Mouse (Mus musculus) forebrain, embryonic 10.5 days (tissue): ENCODE measurements around the gene Gtsf1. TPM values are rescaled to one million over a fixed set of nuclear protein-coding genes. Genes with fewer than 3 reads are reported as not detected.

Source experiments
- DNase-seq: peaks from one replicate; pipeline ENCODE4 v3.0.0-alpha.2; 2017; ENCODE audit warnings: low spot score; ENCODE audit errors: extremely low spot score
- H3K27ac ChIP-seq: fragments of 300-500 bp; sonication (generic); 2 replicates; pipeline ENCODE4 v1.5.1; 2016; ENCODE audit warnings: mild to moderate bottlenecking
- H3K27me3 ChIP-seq: fragments of 300-500 bp; sonication (generic); 2 replicates; pipeline ENCODE4 v1.6.1; 2016; ENCODE audit warnings: mild to moderate bottlenecking; ENCODE audit not compliant: poor library complexity, severe bottlenecking
- H3K36me3 ChIP-seq: fragments of 300-500 bp; sonication (generic); replicated peaks from 2 replicates; pipeline ENCODE4 v1.6.1; 2016; ENCODE audit warnings: mild to moderate bottlenecking, moderate library complexity
- H3K4me1 ChIP-seq: fragments of 300-500 bp; sonication (generic); 2 replicates; pipeline ENCODE4 v1.6.1; 2016
- H3K4me3 ChIP-seq: fragments of 300-500 bp; sonication (generic); 2 replicates; pipeline ENCODE4 v1.5.1; 2016; ENCODE audit warnings: mild to moderate bottlenecking, moderate library complexity
- H3K9me3 ChIP-seq: fragments of 300-500 bp; sonication (generic); 2 replicates; pipeline ENCODE4 v1.6.1; 2016; ENCODE audit warnings: mild to moderate bottlenecking, moderate library complexity
- WGBS: fragments of 180-500 bp; shearing (Covaris S2); methylation state at CpG from one replicate; pipeline ENCODE4 v1.1.7; 2016; 5-methylcytosine and 5-hydroxymethylcytosine counted together
- polyA plus RNA-seq: library from polyadenylated mRNA; unstranded; fragments of >200 nt; fragmentation: Nextera tagmentation; extraction: Ambion mirVana; gene quantifications from 2 replicates; pipeline ENCODE4 v1.2.1, GENCODE M21; 2016

The Gtsf1 gene
- polyA plus RNA-seq, 1 experiment from 2014 or later = not detected

DNA sequence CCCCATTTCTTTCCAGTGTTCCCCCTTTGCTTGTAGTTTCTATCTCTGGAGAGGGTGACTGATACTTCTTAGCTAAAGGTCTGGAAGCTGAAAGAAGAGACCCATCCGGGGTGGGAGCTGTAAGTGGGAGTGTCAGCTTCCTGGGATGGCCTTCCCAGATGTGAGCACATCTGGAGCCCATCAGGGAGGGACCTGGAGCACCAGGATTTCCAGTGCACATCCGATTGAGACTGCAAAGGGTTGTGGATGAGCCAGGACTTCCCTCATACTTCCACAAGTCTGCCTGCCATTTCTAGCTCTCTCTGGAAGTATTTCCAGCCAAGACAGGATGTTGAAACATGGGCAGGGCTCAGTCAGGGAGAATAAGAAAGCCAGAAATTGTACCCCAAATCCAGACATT, 59.1 kb downstream of the Gtsf1 start:
- no peak overlapping the region for H3K27ac ChIP-seq
- DNase-seq = no peak

GRCm38 (mm10) chr15:103370462-103370861, 59.8 kb downstream of the Gtsf1 start:
- Histone ChIP-seq H3K27me3 (no peaks in the 10 kb centered on the region), H3K4me1 (peaks cover 34% of the 10 kb centered on the region), H3K4me3 (no peak overlapping the region), H3K36me3 (no peaks in the 10 kb centered on the region), H3K9me3 (no peaks in the 10 kb centered on the region), H3K27ac (no peak overlapping the region)
- no peak for DNase-seq
- WGBS = 69% methylated on average over 4 of the region's 4 CpGs

More for the DNA sequence above, 59.1 kb downstream of the Gtsf1 start:
- Histone ChIP-seq H3K4me1 (peaks cover 26% of the 10 kb centered on the region), H3K4me3 (no peak overlapping the region), H3K9me3 (no peaks in the 10 kb centered on the region), H3K36me3 (no peaks in the 10 kb centered on the region), H3K27me3 (no peaks in the 10 kb centered on the region)
- WGBS = 42% methylated on average over 2 of the region's 2 CpGs

DNA sequence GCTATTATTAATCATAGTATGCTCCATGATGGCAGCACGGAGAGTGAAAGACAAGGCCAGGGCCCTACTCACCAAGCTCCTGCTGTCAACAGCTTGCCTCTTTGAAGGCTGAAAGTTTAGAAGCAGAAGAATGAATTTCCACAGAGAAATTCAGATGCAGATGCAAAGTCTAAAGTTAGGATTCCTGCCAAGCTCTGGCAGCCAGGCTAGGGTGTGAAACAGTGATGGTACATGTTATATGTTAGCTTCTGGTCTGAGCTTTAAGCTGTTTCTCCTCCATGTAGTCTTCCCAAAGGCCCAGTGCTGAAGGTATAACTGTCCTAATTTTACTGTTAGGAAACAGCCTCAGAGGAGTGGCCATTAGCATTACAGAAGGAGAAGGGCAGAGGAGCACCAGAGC, 61.1 kb downstream of the Gtsf1 start:
- Histone ChIP-seq H3K9me3 (no peaks in the 10 kb centered on the region), H3K4me3 (no peak overlapping the region), H3K27me3 (no peaks in the 10 kb centered on the region), H3K4me1 (peaks cover 47% of the 10 kb centered on the region), H3K27ac (no peak overlapping the region), H3K36me3 (no peaks in the 10 kb centered on the region)
- no peak for DNase-seq
- WGBS = 88% methylated on average over 1 of the region's 1 CpGs

GRCm38 (mm10) chr15:103368179-103368940, 61.9 kb downstream of the Gtsf1 start:
- no peak for DNase-seq
- no peaks in the 10 kb centered on the region for H3K9me3 ChIP-seq
- H3K27ac ChIP-seq = no peak overlapping the region
- 82% methylated on average over 4 of the region's 4 CpGs for WGBS
- no peaks in the 10 kb centered on the region for H3K36me3 ChIP-seq
- no peaks in the 10 kb centered on the region for H3K27me3 ChIP-seq
- peaks cover 51% of the 10 kb centered on the region for H3K4me1 ChIP-seq
- H3K4me3 ChIP-seq = no peak overlapping the region

- H3K9me3 ChIP-seq = no peaks in the 10 kb centered on the region
- DNase-seq = peak; percentile 66
- no peaks in the 10 kb centered on the region for H3K27me3 ChIP-seq
- under 1% methylated on average over 51 of the region's 51 CpGs for WGBS
- H3K4me1 ChIP-seq = peaks cover 50% of the 10 kb centered on the region
- peak within 1 kb of the TSS; percentile 94 for H3K27ac ChIP-seq
- peak within 1 kb of the TSS; percentile 84 for H3K4me3 ChIP-seq
- H3K36me3 ChIP-seq = no peaks in the 10 kb centered on the region
These were observed 63.7 kb downstream of the Gtsf1 start, which contains the start of gene Itga5 for GRCm38 (mm10) chr15:103366376-103367149. Gene Itga5 (minus strand): TSS chr15:103366763.

DNA sequence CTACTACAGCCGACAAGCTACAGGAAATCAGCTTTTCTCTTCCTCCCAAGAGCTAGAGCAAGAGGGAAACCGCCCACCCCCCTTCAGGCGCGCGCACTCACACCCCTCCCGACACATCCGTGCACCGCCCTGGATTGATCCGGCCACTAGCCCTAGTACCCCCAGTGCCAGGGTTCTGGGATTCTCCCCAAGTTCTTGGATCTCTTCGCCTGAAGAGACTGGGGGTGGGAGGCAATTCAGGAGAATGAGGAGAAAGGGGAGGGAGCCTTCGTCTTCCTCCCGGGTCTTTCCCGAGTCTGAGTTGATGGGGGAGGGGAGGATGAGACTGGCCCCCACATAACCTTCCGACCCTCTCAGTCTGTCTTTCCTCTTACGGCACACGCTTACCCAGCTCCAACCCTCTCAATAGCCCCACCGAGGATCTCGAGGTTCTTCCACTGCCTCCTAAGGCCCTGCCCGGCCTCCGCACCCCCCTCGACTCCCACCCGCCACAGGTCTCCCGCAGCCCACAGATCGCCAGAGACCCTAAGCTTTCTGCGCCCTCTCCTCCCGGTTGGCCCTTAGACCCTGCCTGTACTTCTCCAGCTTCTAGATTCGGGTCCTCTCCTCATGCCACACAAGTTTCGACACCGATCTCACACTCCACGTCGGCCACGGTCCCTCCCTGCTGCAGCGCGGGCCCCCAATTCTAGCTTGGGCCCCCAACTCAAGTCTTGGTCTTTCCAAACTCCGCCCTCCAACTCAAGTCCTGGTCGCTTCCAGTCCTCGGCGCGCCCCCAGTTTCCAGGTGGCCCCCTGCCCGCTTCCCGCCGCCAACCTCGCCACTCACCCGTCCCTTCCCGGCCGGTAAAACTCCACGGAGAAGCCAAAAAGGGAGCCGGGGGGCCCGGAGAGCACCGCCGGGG, 64.5 kb downstream of the Gtsf1 start:
- Histone ChIP-seq H3K27me3 (no peaks in the 10 kb centered on the region), H3K9me3 (no peaks in the 10 kb centered on the region), H3K27ac (peak overlapping the region; percentile 94), H3K4me1 (peaks cover 49% of the 10 kb centered on the region), H3K36me3 (no peaks in the 10 kb centered on the region), H3K4me3 (peak overlapping the region; percentile 84)
- DNase-seq = peak; percentile 60
- under 1% methylated on average over 51 of the region's 51 CpGs for WGBS

DNA sequence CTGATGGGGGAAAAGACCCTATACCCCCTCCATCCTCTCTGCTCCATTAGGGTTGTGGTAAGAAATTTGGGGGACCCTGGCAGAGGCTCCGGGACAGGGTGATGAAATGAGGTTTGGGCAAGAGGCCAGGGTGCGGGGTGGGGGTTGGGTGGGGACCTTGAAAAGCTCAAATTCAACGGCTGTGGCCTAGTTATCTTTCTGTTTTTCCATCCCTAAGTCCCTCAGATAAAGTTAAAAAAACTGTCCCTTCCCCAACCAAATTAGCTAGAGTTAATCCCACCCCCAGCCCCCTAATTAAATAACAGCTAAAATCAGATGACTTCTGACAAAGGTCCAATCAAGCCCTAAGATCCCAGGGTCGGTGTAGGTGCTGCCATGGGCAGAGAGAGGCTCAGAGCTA, 65.5 kb downstream of the Gtsf1 start:
- Histone ChIP-seq H3K4me3 (peak overlapping the region; percentile 84), H3K9me3 (no peaks in the 10 kb centered on the region), H3K4me1 (peaks cover 53% of the 10 kb centered on the region), H3K36me3 (peaks cover 4% of the 10 kb centered on the region; the same call in 1 of the 2 replicates), H3K27ac (peak overlapping the region; percentile 94; the same call in 1 of the 2 replicates), H3K27me3 (no peaks in the 10 kb centered on the region)
- 47% methylated on average over 4 of the region's 4 CpGs for WGBS
- DNase-seq = no peak

DNA sequence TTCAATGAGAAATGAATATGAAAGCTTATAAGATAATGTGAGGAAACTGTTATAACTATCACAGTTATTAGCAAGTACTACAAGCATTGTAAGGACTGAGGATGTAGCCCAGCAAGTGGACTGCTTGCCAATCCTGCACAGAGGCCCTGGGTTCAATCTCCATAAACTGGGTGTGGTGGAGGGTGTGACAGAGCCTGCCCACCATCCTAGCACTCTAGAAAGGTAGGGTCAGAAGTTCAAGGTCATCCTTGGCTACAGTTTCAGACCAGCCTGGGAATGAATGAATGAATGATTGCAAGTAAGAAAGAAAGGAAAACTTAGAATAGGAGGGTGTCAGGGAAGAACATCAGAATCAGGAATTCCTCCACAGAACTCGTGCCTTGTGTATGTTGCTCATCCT, 66.5 kb downstream of the Gtsf1 start:
- peaks cover 4% of the 10 kb centered on the region; the same call in 1 of the 2 replicates for H3K36me3 ChIP-seq
- H3K4me3 ChIP-seq = no peak overlapping the region
- DNase-seq = no peak
- peaks cover 61% of the 10 kb centered on the region for H3K4me1 ChIP-seq
- H3K27ac ChIP-seq = no peak overlapping the region
- 65% methylated on average over 1 of the region's 1 CpGs for WGBS
- no peaks in the 10 kb centered on the region for H3K27me3 ChIP-seq
- no peaks in the 10 kb centered on the region for H3K9me3 ChIP-seq

GRCm38 (mm10) chr15:103362950-103363349, 67.3 kb downstream of the Gtsf1 start:
- WGBS = 92% methylated on average over 3 of the region's 3 CpGs
- Histone ChIP-seq H3K4me1 (peaks cover 65% of the 10 kb centered on the region), H3K4me3 (no peak overlapping the region), H3K36me3 (peaks cover 9% of the 10 kb centered on the region; the same call in 1 of the 2 replicates), H3K27ac (no peak overlapping the region), H3K27me3 (no peaks in the 10 kb centered on the region), H3K9me3 (no peaks in the 10 kb centered on the region)
- DNase-seq = no peak

DNA sequence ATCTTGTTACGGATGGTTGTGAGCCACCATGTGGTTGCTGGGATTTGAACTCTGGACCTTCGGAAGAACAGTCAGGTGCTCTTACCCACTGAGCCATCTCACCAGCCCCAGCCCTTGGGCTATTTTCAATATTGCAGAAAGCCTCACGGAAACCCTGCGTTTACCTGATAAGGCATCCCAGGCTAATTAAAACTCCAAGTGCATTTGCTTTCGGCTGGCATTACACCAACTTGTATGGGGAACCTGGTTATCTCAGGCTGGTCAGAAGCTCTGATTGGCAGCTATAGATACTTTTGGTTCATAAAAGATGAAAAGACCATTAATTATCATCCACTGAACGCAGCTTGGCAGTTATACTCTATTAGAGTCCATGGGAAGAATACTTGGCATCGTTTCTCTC, 67.9 kb downstream of the Gtsf1 start:
- H3K4me1 ChIP-seq = peaks cover 60% of the 10 kb centered on the region
- WGBS = 94% methylated on average over 6 of the region's 7 CpGs
- peaks cover 10% of the 10 kb centered on the region for H3K36me3 ChIP-seq
- H3K9me3 ChIP-seq = no peaks in the 10 kb centered on the region
- no peak for DNase-seq
- H3K27me3 ChIP-seq = no peaks in the 10 kb centered on the region
- H3K27ac ChIP-seq = no peak overlapping the region
- no peak overlapping the region for H3K4me3 ChIP-seq

DNA sequence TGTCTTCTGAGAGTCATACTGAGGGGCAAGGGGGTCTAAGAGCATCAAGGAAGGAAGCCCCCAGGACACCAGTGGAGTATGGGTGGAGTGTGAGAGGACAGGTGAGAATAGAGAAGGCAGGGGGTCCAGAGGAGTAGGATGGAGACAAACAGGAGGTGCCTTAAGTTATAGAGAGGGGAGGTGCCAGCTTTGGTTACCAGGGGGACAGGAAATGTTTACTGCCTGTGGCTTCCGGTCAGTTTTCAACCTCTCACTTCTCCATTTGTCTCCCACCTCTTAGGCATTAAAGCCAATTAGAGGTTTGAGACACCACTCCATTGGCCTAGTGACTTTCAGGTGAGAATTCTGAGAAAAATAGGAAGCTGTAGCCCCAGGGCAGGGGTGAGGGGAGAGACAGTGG, 69.0 kb downstream of the Gtsf1 start:
- H3K27ac ChIP-seq = no peak overlapping the region
- no peaks in the 10 kb centered on the region for H3K9me3 ChIP-seq
- no peak for DNase-seq
- H3K36me3 ChIP-seq = peaks cover 19% of the 10 kb centered on the region
- WGBS = 73% methylated on average over 1 of the region's 1 CpGs
- no peaks in the 10 kb centered on the region for H3K27me3 ChIP-seq
- H3K4me3 ChIP-seq = no peak overlapping the region
- H3K4me1 ChIP-seq = peaks cover 50% of the 10 kb centered on the region

DNA sequence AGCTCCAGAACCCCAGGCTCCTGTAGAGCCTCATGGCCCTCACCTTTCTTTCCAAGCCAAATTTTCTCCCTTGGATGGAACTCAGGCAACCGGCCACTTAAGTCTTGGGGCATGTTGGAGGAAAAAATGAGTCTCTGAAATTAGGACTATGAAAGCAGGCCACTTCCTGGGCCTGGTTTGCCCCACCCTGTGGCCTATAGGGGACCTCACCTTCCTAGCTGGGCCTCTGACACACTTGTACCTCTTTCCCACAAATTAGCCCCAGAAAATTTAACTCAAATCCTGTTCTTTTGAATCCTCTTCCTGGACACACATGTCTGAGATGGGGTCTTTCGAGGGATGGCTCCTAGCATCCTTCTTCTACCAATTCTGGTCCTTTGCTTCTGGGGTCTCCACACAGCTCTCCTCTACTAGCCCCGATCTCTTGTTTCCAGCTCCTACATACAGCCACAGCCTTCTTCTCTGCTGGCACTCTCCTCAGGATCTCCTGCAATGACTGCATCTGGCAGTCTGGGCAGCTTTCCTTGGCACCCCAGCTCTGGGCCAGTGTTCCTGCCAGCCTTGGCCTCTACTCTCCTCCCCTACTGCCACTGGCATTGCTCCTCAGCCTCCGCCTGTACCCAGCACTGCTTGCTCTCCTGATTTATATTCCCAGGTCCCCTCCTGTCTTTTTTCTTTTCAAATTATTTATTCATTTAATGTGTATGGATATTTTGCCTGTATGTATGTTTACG, 70.2 kb downstream of the Gtsf1 start:
- 92% methylated on average over 5 of the region's 5 CpGs for WGBS
- H3K4me3 ChIP-seq = no peak overlapping the region
- no peaks in the 10 kb centered on the region for H3K9me3 ChIP-seq
- peaks cover 31% of the 10 kb centered on the region for H3K36me3 ChIP-seq
- no peak for DNase-seq
- H3K27me3 ChIP-seq = no peaks in the 10 kb centered on the region
- H3K27ac ChIP-seq = no peak overlapping the region
- H3K4me1 ChIP-seq = peaks cover 37% of the 10 kb centered on the region
